Mouse (Mus musculus): ENCODE data around the gene Ptpn7. TPM values are rescaled to one million over a fixed set of nuclear protein-coding genes. Genes with fewer than 3 reads are reported as not detected.

The Ptpn7 gene
- total and polyA plus RNA-seq, 3 experiments: 202 to 215 TPM; not detected in 1

GRCm38 (mm10) chr1:135147702-135148058 is 15.2 kb downstream of the Ptpn7 start (continued):
- TF ChIP-seq USF1 (IDR thresholded peaks at IDR 0.05; ENCODE audit: low read depth, low read length): no peak
- peak; percentile 39 for TF ChIP-seq MYC (IDR thresholded peaks at IDR 0.05; ENCODE audit: low read depth, low read length)
- no peak for TF ChIP-seq TBP (IDR thresholded peaks at IDR 0.05; ENCODE audit: low read depth, low read length)
- no peak for TF ChIP-seq RAD21 (IDR thresholded peaks at IDR 0.05; ENCODE audit: low read depth, low read length)
- peak; percentile 39; the same call in 1 of the 2 replicates for TF ChIP-seq HCFC1 (IDR thresholded peaks at IDR 0.05; ENCODE audit: low read depth, low read length)
- no peak for TF ChIP-seq ELF1 (IDR thresholded peaks at IDR 0.05; ENCODE audit: low read depth, low read length)
- no peak for TF ChIP-seq MAX (IDR thresholded peaks at IDR 0.05; ENCODE audit: low read length)
- TF ChIP-seq USF2 (IDR thresholded peaks at IDR 0.05; ENCODE audit: borderline replicate concordance in 1 of 2, insufficient read depth in 1 of 2, low read depth in 1 of 2, low read length in 2 of 2): no peak
- no peak for TF ChIP-seq GATA1 (IDR thresholded peaks at IDR 0.05; ENCODE audit: low read depth, low read length)
- no peak for TF ChIP-seq ZNF384 (IDR thresholded peaks at IDR 0.05; ENCODE audit: low read depth, low read length)
- TF ChIP-seq ZMIZ1 (IDR thresholded peaks at IDR 0.05; ENCODE audit: low read depth, low read length): no peak
- no peak for TF ChIP-seq ZC3H11A (IDR thresholded peaks at IDR 0.05; ENCODE audit: low read depth, low read length)
- TF ChIP-seq EP300 (IDR thresholded peaks at IDR 0.05; ENCODE audit: low read depth in 1 of 2, low read length in 2 of 2): no peak; a peak in 1 of 4 replicates
- 0 out of 4 replicates have a peak, but pooled peaks of 1 of the 2 experiments have one; percentile 46 for TF ChIP-seq POLR2A (IDR thresholded peaks at IDR 0.05; ENCODE audit: control insufficient read depth in 1 of 2, insufficient read depth in 1 of 2, low read depth in 1 of 2, low read length in 2 of 2, poor library complexity in 1 of 2)
- TF ChIP-seq JUND (IDR thresholded peaks at IDR 0.05; ENCODE audit: low read depth, low read length): no peak
- TF ChIP-seq E2F4 (IDR thresholded peaks at IDR 0.05; ENCODE audit: borderline replicate concordance, low read depth, low read length): no peak
- 0 out of 2 replicates have a peak, but pooled peaks have one; percentile 5 for TF ChIP-seq MAZ (IDR thresholded peaks at IDR 0.05; ENCODE audit: low read depth, low read length)

- Histone ChIP-seq H3K4me1 (ENCODE audit: control insufficient read depth in 1 of 2, insufficient read depth in 2 of 2, low read length in 2 of 2) (peaks cover 0 to 9% of the 10 kb centered on the region in 2 experiments; a peak in 2 of 4 replicates), H3K9ac (ENCODE audit: control insufficient read depth, low read depth, low read length, poor library complexity, severe bottlenecking) (peak overlapping the region; percentile 98), H3K9me3 (replicated peaks; ENCODE audit: insufficient read depth, low read length) (no peaks in the 10 kb centered on the region), H3K79me2 (ENCODE audit: control insufficient read depth, insufficient read depth, low read length, poor library complexity) (peaks cover 22% of the 10 kb centered on the region), H3K4me3 (ENCODE audit: control insufficient read depth in 1 of 2, insufficient read depth in 1 of 2, low read depth in 2 of 2, low read length in 2 of 2) (peak overlapping the region; percentile 73 to 97), H3K27ac (ENCODE audit: control insufficient read depth, low read depth, low read length) (peak overlapping the region; percentile 53; the same call in 1 of the 2 replicates), H3K27me3 (ENCODE audit: control insufficient read depth in 1 of 2, insufficient read depth in 2 of 2, low read length in 2 of 2) (no peaks in the 10 kb centered on the region), H3K36me3 (ENCODE audit: control insufficient read depth in 1 of 2, insufficient read depth in 2 of 2, low read length in 2 of 2) (peaks cover 6 to 13% of the 10 kb centered on the region in 2 experiments)
- DNase-seq (ENCODE audit: low read depth, low spot score): no peak
- TF ChIP-seq POLR2AphosphoS2 (IDR thresholded peaks at IDR 0.05; ENCODE audit: low read length): no peak
- TF ChIP-seq TCF12 (IDR thresholded peaks at IDR 0.05; ENCODE audit: low read depth, low read length): no peak
- no peak for TF ChIP-seq MAFK (IDR thresholded peaks at IDR 0.05; ENCODE audit: borderline replicate concordance, low read depth, low read length)
- TF ChIP-seq EP300 (IDR thresholded peaks at IDR 0.05; ENCODE audit: low read depth in 1 of 2, low read length in 2 of 2): no peak
- no peak for TF ChIP-seq ETS1 (IDR thresholded peaks at IDR 0.05; ENCODE audit: low read depth, low read length)
- no peak for TF ChIP-seq MYB (IDR thresholded peaks at IDR 0.05; ENCODE audit: low read depth, low read length)
- TF ChIP-seq CTCF (IDR thresholded peaks at IDR 0.05 in 2 of 3, conservative IDR thresholded peaks at IDR 0.05 in 1 of 3; ENCODE audit: control insufficient read depth in 1 of 3, insufficient read depth in 1 of 3, low read depth in 2 of 3, low read length in 3 of 3, poor library complexity in 1 of 3, severe bottlenecking in 1 of 3): no peak
- no peak for TF ChIP-seq GABPA (IDR thresholded peaks at IDR 0.05; ENCODE audit: low read depth, low read length)
- no peak for TF ChIP-seq POLR2A (IDR thresholded peaks at IDR 0.05; ENCODE audit: control insufficient read depth in 1 of 2, insufficient read depth in 1 of 2, low read depth in 1 of 2, low read length in 2 of 2, poor library complexity in 1 of 2)
- no peak for TF ChIP-seq HCFC1 (IDR thresholded peaks at IDR 0.05; ENCODE audit: low read depth, low read length)
- no peak for TF ChIP-seq SIN3A (IDR thresholded peaks at IDR 0.05; ENCODE audit: low read length)
- TF ChIP-seq ZC3H11A (IDR thresholded peaks at IDR 0.05; ENCODE audit: low read depth, low read length): no peak
- TF ChIP-seq ELF1 (IDR thresholded peaks at IDR 0.05; ENCODE audit: low read depth, low read length): no peak
- TF ChIP-seq ZKSCAN1 (IDR thresholded peaks at IDR 0.05; ENCODE audit: low read depth, low read length): no peak
- TF ChIP-seq ZNF384 (IDR thresholded peaks at IDR 0.05; ENCODE audit: low read depth, low read length): no peak
- TF ChIP-seq CHD1 (IDR thresholded peaks at IDR 0.05; ENCODE audit: low read depth, low read length): no peak
- TF ChIP-seq SMC3 (IDR thresholded peaks at IDR 0.05; ENCODE audit: low read depth, low read length): no peak
Observed at GRCm38 (mm10) chr1:135148476-135148875, 16.0 kb downstream of the Ptpn7 start.
